Mouse (Mus musculus): ENCODE data around the gene Lpp.

- no peak for TF ChIP-seq POLR2A (IDR thresholded peaks at IDR 0.05; ENCODE audit: insufficient read depth, low read depth, low read length)
- TF ChIP-seq CTCF (IDR thresholded peaks at IDR 0.05; ENCODE audit: insufficient read depth, low read depth, low read length): no peak
Measured at GRCm38 (mm10) chr16:24509100-24509812, 115.9 kb downstream of the Lpp start.
